Mouse (Mus musculus) midbrain, embryonic 12.5 days (tissue): ENCODE data around the gene Dazap2. TPM values are rescaled to one million over a fixed set of nuclear protein-coding genes. Genes with fewer than 3 reads are reported as not detected.

Experiments used
- ATAC-seq: fragments of 200-750 bp; cut with Nextera tagmentation; 2 replicates; pipeline ENCODE4 v1.8.0; 2017; ENCODE audit warnings: low read depth, moderate TSS enrichment, moderate library complexity; ENCODE audit not compliant: low FRiP score
- H3K27ac ChIP-seq: fragments of 300-500 bp; sonication (generic); replicated peaks from 2 replicates; pipeline ENCODE4 v1.5.1; 2016; ENCODE audit warnings: mild to moderate bottlenecking
- H3K27me3 ChIP-seq: fragments of 300-500 bp; sonication (generic); 2 replicates; pipeline ENCODE4 v1.6.1; 2016; ENCODE audit warnings: mild to moderate bottlenecking
- H3K36me3 ChIP-seq: fragments of 300-500 bp; sonication (generic); 2 replicates; pipeline ENCODE4 v1.6.1; 2016
- H3K4me1 ChIP-seq: fragments of 300-500 bp; sonication (generic); 2 replicates; pipeline ENCODE4 v1.6.1; 2016
- H3K4me2 ChIP-seq: fragments of 300-500 bp; sonication (generic); replicated peaks from 2 replicates; pipeline ENCODE4 v1.6.1; 2016; ENCODE audit warnings: mild to moderate bottlenecking, moderate library complexity
- H3K4me3 ChIP-seq: fragments of 300-500 bp; sonication (generic); 2 replicates; pipeline ENCODE4 v1.5.1; 2016; ENCODE audit warnings: mild to moderate bottlenecking
- H3K9ac ChIP-seq: fragments of 300-500 bp; sonication (generic); replicated peaks from 2 replicates; pipeline ENCODE4 v1.6.1; 2016; ENCODE audit warnings: mild to moderate bottlenecking, moderate library complexity
- H3K9me3 ChIP-seq: fragments of 300-500 bp; sonication (generic); 2 replicates; pipeline ENCODE4 v1.6.1; 2016; ENCODE audit warnings: mild to moderate bottlenecking
- WGBS: fragments of 180-500 bp; shearing (Covaris S2); methylation state at CpG from one replicate; pipeline ENCODE4 v1.1.7; 2016; 5-methylcytosine and 5-hydroxymethylcytosine counted together
- microRNA-seq: library from miRNA; unstranded; fragments of <30 nt; microRNA quantifications from one replicate; pipeline ENCODE4, GENCODE M21; 2017
- polyA plus RNA-seq: library from polyadenylated mRNA; unstranded; fragments of >200 nt; fragmentation: Nextera tagmentation; extraction: Ambion mirVana; gene quantifications from 2 replicates; pipeline ENCODE4 v1.2.1, GENCODE M21; 2016

Gene Dazap2
- polyA plus RNA-seq, 1 experiment from 2014 or later: 187 TPM

GRCm38 (mm10) chr15:100667420-100667819, 52.3 kb downstream of the Dazap2 start:
- Histone ChIP-seq H3K27me3 (no peaks in the 10 kb centered on the region), H3K27ac (no peak overlapping the region), H3K4me2 (no peak overlapping the region), H3K9ac (no peak overlapping the region), H3K36me3 (no peaks in the 10 kb centered on the region), H3K4me1 (peaks cover 6% of the 10 kb centered on the region; the same call in 1 of the 2 replicates), H3K4me3 (no peak overlapping the region), H3K9me3 (no peaks in the 10 kb centered on the region)
- no peak for ATAC-seq
- WGBS: 67% methylated on average over 6 of the region's 6 CpGs

- no peak overlapping the region for H3K4me3 ChIP-seq
- ATAC-seq: no peak
- no peaks in the 10 kb centered on the region for H3K27me3 ChIP-seq
- H3K4me2 ChIP-seq: no peak overlapping the region
- no peak overlapping the region for H3K27ac ChIP-seq
- H3K9me3 ChIP-seq: no peaks in the 10 kb centered on the region
- WGBS: 88% methylated on average over 5 of the region's 5 CpGs
- no peaks in the 10 kb centered on the region for H3K36me3 ChIP-seq
- H3K9ac ChIP-seq: no peak overlapping the region
- peaks cover 6% of the 10 kb centered on the region; the same call in 1 of the 2 replicates for H3K4me1 ChIP-seq
Observed at GRCm38 (mm10) chr15:100667871-100668545, 52.9 kb downstream of the Dazap2 start.

DNA sequence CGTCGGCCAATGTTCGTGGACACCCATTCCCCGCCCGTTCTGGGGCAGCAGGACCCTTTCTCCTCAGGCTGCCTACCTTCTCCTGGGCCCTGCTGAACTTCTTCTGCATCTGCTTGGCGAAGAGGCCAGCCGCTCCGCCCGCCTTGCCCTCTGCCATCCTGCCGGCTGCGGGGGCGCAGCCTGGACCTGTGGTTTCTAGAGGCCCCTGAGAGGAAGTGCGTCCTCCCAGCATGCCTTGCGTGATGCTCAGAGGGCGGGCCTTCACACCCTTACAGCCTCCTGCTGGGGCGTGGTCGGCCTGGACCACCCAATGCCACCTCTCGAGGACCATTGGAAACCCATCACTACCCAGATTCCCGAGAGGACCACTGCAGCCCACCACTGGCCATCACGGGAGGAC, 54.2 kb downstream of the Dazap2 start, which contains the start of gene Bin2:
Gene Bin2 (minus strand): TSS at position 217 of the 400 bp plus-strand sequence.
- 91% methylated on average over 20 of the region's 20 CpGs for WGBS
- no peak within 1 kb of the TSS for H3K4me2 ChIP-seq
- ATAC-seq: no peak
- no peaks in the 10 kb centered on the region for H3K36me3 ChIP-seq
- H3K4me1 ChIP-seq: peaks cover 12% of the 10 kb centered on the region; the same call in 1 of the 2 replicates
- H3K9ac ChIP-seq: no peak within 1 kb of the TSS
- no peak within 1 kb of the TSS for H3K27ac ChIP-seq
- H3K27me3 ChIP-seq: no peaks in the 10 kb centered on the region
- no peak within 1 kb of the TSS for H3K4me3 ChIP-seq
- H3K9me3 ChIP-seq: no peaks in the 10 kb centered on the region

GRCm38 (mm10) chr15:100670004-100670403, 54.9 kb downstream of the Dazap2 start:
- no peak overlapping the region for H3K27ac ChIP-seq
- no peak overlapping the region for H3K9ac ChIP-seq
- 72% methylated on average over 8 of the region's 8 CpGs for WGBS
- H3K4me2 ChIP-seq: no peak overlapping the region
- ATAC-seq: no peak
- H3K4me1 ChIP-seq: peaks cover 12% of the 10 kb centered on the region; the same call in 1 of the 2 replicates
- H3K9me3 ChIP-seq: no peaks in the 10 kb centered on the region
- H3K4me3 ChIP-seq: no peak overlapping the region
- H3K27me3 ChIP-seq: no peaks in the 10 kb centered on the region
- H3K36me3 ChIP-seq: no peaks in the 10 kb centered on the region

Small RNA genes within 50 kb of the gene (microRNA-seq; reads per million reads assigned to microRNA genes)
- gene Mir6961: not detected

Other genes with a start within 250 kb of the Dazap2 start
- 0.11 and 0.14 TPM in 2 replicates for gene Gm5475, start 193.2 kb upstream of the Dazap2 start, polyA plus RNA-seq
- 22.6 and 22.8 TPM in 2 replicates for gene Slc11a2, start 190.3 kb upstream of the Dazap2 start, polyA plus RNA-seq
- 42.2 and 46.2 TPM in 2 replicates for gene Letmd1, start 146.3 kb upstream of the Dazap2 start, polyA plus RNA-seq
- 37.1 and 41.9 TPM in 2 replicates for gene Csrnp2, start 119.9 kb upstream of the Dazap2 start, polyA plus RNA-seq
- gene Tfcp2, start 63.3 kb upstream of the Dazap2 start, polyA plus RNA-seq: 50.3 and 51.1 TPM in 2 replicates
- 32.4 and 34.4 TPM in 2 replicates for gene Pou6f1, start 15.4 kb upstream of the Dazap2 start, polyA plus RNA-seq
- gene Smagp, start 21.6 kb downstream of the Dazap2 start, polyA plus RNA-seq: 4.1 and 5.5 TPM in 2 replicates
- gene Bin2, start 54.2 kb downstream of the Dazap2 start, polyA plus RNA-seq: 2.0 and 3.4 TPM in 2 replicates
- gene Cela1, start 72.6 kb downstream of the Dazap2 start, polyA plus RNA-seq: 0.97 and 1.4 TPM in 2 replicates
- 0.08 and 0.18 TPM in 2 replicates for gene Galnt6, start 114.0 kb downstream of the Dazap2 start, polyA plus RNA-seq
- 13.1 and 16.0 TPM in 2 replicates for gene Slc4a8, start 146.4 kb downstream of the Dazap2 start, polyA plus RNA-seq